Mouse (Mus musculus) liver, postnatal 0 days (tissue): ENCODE measurements at regions not wholly inside any gene's neighbourhood (a gene's known extent, or its start where the extent isn't known, plus 50 kb on each side); places are given as distances from the start of the nearest gene placed in this dataset.

Experiments used
- CTCF ChIP-seq: sonication (generic); IDR thresholded peaks from 2 replicates; pipeline ENCODE4 v1.5.1; 2016; ENCODE audit warnings: antibody characterized with exemption, low read depth
- EP300 ChIP-seq: IDR thresholded peaks from 2 replicates; pipeline ENCODE4 v1.6.1; 2016; ENCODE audit warnings: antibody characterized with exemption, low read depth, mild to moderate bottlenecking

DNA sequence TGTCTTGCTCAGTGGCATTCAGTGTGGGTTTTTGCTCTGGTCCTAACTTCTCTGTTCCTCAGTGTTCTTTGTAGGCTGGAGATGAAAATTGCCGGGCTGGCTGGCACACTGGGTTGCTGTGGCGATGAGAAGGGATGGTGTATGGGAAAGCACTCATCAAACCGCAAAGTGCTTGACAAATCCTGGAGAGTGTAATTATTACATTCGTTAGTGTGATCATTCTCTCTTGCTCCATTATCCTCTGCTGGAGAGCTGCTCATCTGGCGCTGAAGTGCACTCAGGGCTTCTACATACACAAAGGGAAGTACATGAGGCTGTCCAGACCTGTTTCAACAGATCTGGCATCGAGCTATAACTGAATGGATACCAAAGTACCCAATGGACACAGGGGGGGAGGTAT, 605.9 kb upstream of the Cdh11 start:
- TF ChIP-seq EP300 = no peak
- TF ChIP-seq CTCF = no peak
